Mouse (Mus musculus): ENCODE measurements around the gene Aldh1a1. TPM values are rescaled to one million over a fixed set of nuclear protein-coding genes. Genes with fewer than 3 reads are reported as not detected.

The Aldh1a1 gene
- polyA plus RNA-seq, 1 experiment = 11.4 TPM

- H3K4me3 ChIP-seq (ENCODE audit: low read depth, low read length) = no peak overlapping the region
- H3K27ac ChIP-seq (ENCODE audit: insufficient read depth, low read depth, low read length) = no peak overlapping the region
- no peak for TF ChIP-seq CTCF (IDR thresholded peaks at IDR 0.05; ENCODE audit: extremely low read depth, insufficient read length, insufficient replicate concordance, low read depth, low read length)
- no peak for TF ChIP-seq POLR2A (IDR thresholded peaks at IDR 0.05; ENCODE audit: low read depth, low read length)
- H3K27me3 ChIP-seq (ENCODE audit: control insufficient read depth, insufficient read depth, low read length) = no peaks in the 10 kb centered on the region
- no peaks in the 10 kb centered on the region for H3K36me3 ChIP-seq (ENCODE audit: control insufficient read depth, insufficient read depth, low read length)
- WGBS = 85% methylated on average over 1 of the region's 1 CpGs
- peaks cover 8% of the 10 kb centered on the region for H3K4me1 ChIP-seq (ENCODE audit: control insufficient read depth, insufficient read depth, insufficient read length, low read length)
Observed at GRCm38 (mm10) chr19:20549409-20549808, 56.9 kb downstream of the Aldh1a1 start.

GRCm38 (mm10) chr19:20555365-20555764 is 62.9 kb downstream of the Aldh1a1 start:
- Histone ChIP-seq H3K4me1 (ENCODE audit: control insufficient read depth, insufficient read depth, insufficient read length, low read length) (peaks cover 17% of the 10 kb centered on the region), H3K27ac (ENCODE audit: insufficient read depth, low read depth, low read length) (no peak overlapping the region), H3K27me3 (ENCODE audit: control insufficient read depth, insufficient read depth, low read length) (no peaks in the 10 kb centered on the region), H3K36me3 (ENCODE audit: control insufficient read depth, insufficient read depth, low read length) (no peaks in the 10 kb centered on the region), H3K4me3 (ENCODE audit: low read depth, low read length) (no peak overlapping the region)
- TF ChIP-seq CTCF (IDR thresholded peaks at IDR 0.05; ENCODE audit: extremely low read depth, insufficient read length, insufficient replicate concordance, low read depth, low read length) = no peak
- no peak for TF ChIP-seq POLR2A (IDR thresholded peaks at IDR 0.05; ENCODE audit: low read depth, low read length)
- 35% methylated on average over 1 of the region's 1 CpGs for WGBS

GRCm38 (mm10) chr19:20557211-20557610 is 64.7 kb downstream of the Aldh1a1 start:
- H3K27me3 ChIP-seq (ENCODE audit: control insufficient read depth, insufficient read depth, low read length) = no peaks in the 10 kb centered on the region
- WGBS = 78% methylated on average over 4 of the region's 4 CpGs
- no peaks in the 10 kb centered on the region for H3K36me3 ChIP-seq (ENCODE audit: control insufficient read depth, insufficient read depth, low read length)
- no peak overlapping the region for H3K27ac ChIP-seq (ENCODE audit: insufficient read depth, low read depth, low read length)
- peaks cover 13% of the 10 kb centered on the region for H3K4me1 ChIP-seq (ENCODE audit: control insufficient read depth, insufficient read depth, insufficient read length, low read length)
- TF ChIP-seq POLR2A (IDR thresholded peaks at IDR 0.05; ENCODE audit: low read depth, low read length) = no peak
- TF ChIP-seq CTCF (IDR thresholded peaks at IDR 0.05; ENCODE audit: extremely low read depth, insufficient read length, insufficient replicate concordance, low read depth, low read length) = no peak
- no peak overlapping the region for H3K4me3 ChIP-seq (ENCODE audit: low read depth, low read length)

GRCm38 (mm10) chr19:20558069-20558468 is 65.6 kb downstream of the Aldh1a1 start:
- WGBS = 41% methylated on average over 3 of the region's 3 CpGs
- Histone ChIP-seq H3K27me3 (ENCODE audit: control insufficient read depth, insufficient read depth, low read length) (no peaks in the 10 kb centered on the region), H3K4me1 (ENCODE audit: control insufficient read depth, insufficient read depth, insufficient read length, low read length) (peaks cover 10% of the 10 kb centered on the region), H3K36me3 (ENCODE audit: control insufficient read depth, insufficient read depth, low read length) (no peaks in the 10 kb centered on the region), H3K27ac (ENCODE audit: insufficient read depth, low read depth, low read length) (no peak overlapping the region), H3K4me3 (ENCODE audit: low read depth, low read length) (no peak overlapping the region)
- no peak for TF ChIP-seq POLR2A (IDR thresholded peaks at IDR 0.05; ENCODE audit: low read depth, low read length)
- no peak for TF ChIP-seq CTCF (IDR thresholded peaks at IDR 0.05; ENCODE audit: extremely low read depth, insufficient read length, insufficient replicate concordance, low read depth, low read length)

GRCm38 (mm10) chr19:20558544-20558943 is 66.0 kb downstream of the Aldh1a1 start:
- TF ChIP-seq CTCF (IDR thresholded peaks at IDR 0.05; ENCODE audit: extremely low read depth, insufficient read length, insufficient replicate concordance, low read depth, low read length) = no peak
- no peak for TF ChIP-seq POLR2A (IDR thresholded peaks at IDR 0.05; ENCODE audit: low read depth, low read length)
- no peaks in the 10 kb centered on the region for H3K36me3 ChIP-seq (ENCODE audit: control insufficient read depth, insufficient read depth, low read length)
- H3K4me1 ChIP-seq (ENCODE audit: control insufficient read depth, insufficient read depth, insufficient read length, low read length) = peaks cover 10% of the 10 kb centered on the region
- H3K27me3 ChIP-seq (ENCODE audit: control insufficient read depth, insufficient read depth, low read length) = no peaks in the 10 kb centered on the region
- no peak overlapping the region; the same call in 1 of the 2 replicates for H3K27ac ChIP-seq (ENCODE audit: insufficient read depth, low read depth, low read length)
- no peak overlapping the region for H3K4me3 ChIP-seq (ENCODE audit: low read depth, low read length)

- no peaks in the 10 kb centered on the region for H3K27me3 ChIP-seq (ENCODE audit: control insufficient read depth, insufficient read depth, low read length)
- no peak overlapping the region for H3K4me3 ChIP-seq (ENCODE audit: low read depth, low read length)
- peak overlapping the region; percentile 27; the same call in 1 of the 2 replicates for H3K27ac ChIP-seq (ENCODE audit: insufficient read depth, low read depth, low read length)
- no peaks in the 10 kb centered on the region for H3K36me3 ChIP-seq (ENCODE audit: control insufficient read depth, insufficient read depth, low read length)
- TF ChIP-seq CTCF (IDR thresholded peaks at IDR 0.05; ENCODE audit: extremely low read depth, insufficient read length, insufficient replicate concordance, low read depth, low read length) (no peak), POLR2A (IDR thresholded peaks at IDR 0.05; ENCODE audit: low read depth, low read length) (no peak)
- H3K4me1 ChIP-seq (ENCODE audit: control insufficient read depth, insufficient read depth, insufficient read length, low read length) = peaks cover 10% of the 10 kb centered on the region
- WGBS = 42% methylated on average over 3 of the region's 3 CpGs
Observed at GRCm38 (mm10) chr19:20558952-20559351, 66.4 kb downstream of the Aldh1a1 start.

- Histone ChIP-seq H3K36me3 (ENCODE audit: control insufficient read depth, insufficient read depth, low read length) (no peaks in the 10 kb centered on the region), H3K27ac (ENCODE audit: insufficient read depth, low read depth, low read length) (no peak overlapping the region), H3K4me3 (ENCODE audit: low read depth, low read length) (no peak overlapping the region), H3K27me3 (ENCODE audit: control insufficient read depth, insufficient read depth, low read length) (no peaks in the 10 kb centered on the region), H3K4me1 (ENCODE audit: control insufficient read depth, insufficient read depth, insufficient read length, low read length) (peaks cover 10% of the 10 kb centered on the region)
- no peak for TF ChIP-seq POLR2A (IDR thresholded peaks at IDR 0.05; ENCODE audit: low read depth, low read length)
- TF ChIP-seq CTCF (IDR thresholded peaks at IDR 0.05; ENCODE audit: extremely low read depth, insufficient read length, insufficient replicate concordance, low read depth, low read length) = no peak
- WGBS = 82% methylated on average over 2 of the region's 2 CpGs
Observed at GRCm38 (mm10) chr19:20559952-20560351, 67.4 kb downstream of the Aldh1a1 start.

- Histone ChIP-seq H3K27ac (ENCODE audit: insufficient read depth, low read depth, low read length) (no peak overlapping the region), H3K4me1 (ENCODE audit: control insufficient read depth, insufficient read depth, insufficient read length, low read length) (peaks cover 10% of the 10 kb centered on the region; the same call in 1 of the 2 replicates), H3K27me3 (ENCODE audit: control insufficient read depth, insufficient read depth, low read length) (no peaks in the 10 kb centered on the region), H3K4me3 (ENCODE audit: low read depth, low read length) (no peak overlapping the region), H3K36me3 (ENCODE audit: control insufficient read depth, insufficient read depth, low read length) (no peaks in the 10 kb centered on the region)
- no peak for TF ChIP-seq CTCF (IDR thresholded peaks at IDR 0.05; ENCODE audit: extremely low read depth, insufficient read length, insufficient replicate concordance, low read depth, low read length)
- TF ChIP-seq POLR2A (IDR thresholded peaks at IDR 0.05; ENCODE audit: low read depth, low read length) = no peak
Observed at GRCm38 (mm10) chr19:20562396-20562795, 69.9 kb downstream of the Aldh1a1 start.
